Mouse (Mus musculus) cerebellum, adult 9-11 months (tissue): ENCODE results near the gene Fam208b.
"Not testable (repeated sequence)": the region's sequence is repeated elsewhere in the genome, so short reads cannot be mapped to it uniquely, and the experiment has no call there.

Source experiments
- DNase-seq: peaks from one replicate; pipeline ENCODE4 v3.0.0; 2022

Gene Fam208b

GRCm38 (mm10) chr13:3563130-3563529 is 47.8 kb downstream of the Fam208b start:
- DNase-seq: no peak

- DNase-seq: no peak
Observed at GRCm38 (mm10) chr13:3547856-3548255, 63.1 kb downstream of the Fam208b start.

- DNase-seq: peak; percentile 49
Observed at GRCm38 (mm10) chr13:3547410-3547809, 63.5 kb downstream of the Fam208b start.

GRCm38 (mm10) chr13:3544925-3545324 is 66.0 kb downstream of the Fam208b start:
- no peak for DNase-seq

GRCm38 (mm10) chr13:3544077-3544874 is 66.6 kb downstream of the Fam208b start:
- DNase-seq: peak; percentile 53

- no peak for DNase-seq
Observed at GRCm38 (mm10) chr13:3541159-3541782, 69.6 kb downstream of the Fam208b start.

GRCm38 (mm10) chr13:3540166-3540565 is 70.7 kb downstream of the Fam208b start:
- DNase-seq: no peak

GRCm38 (mm10) chr13:3538969-3539562 is 71.8 kb downstream of the Fam208b start:
- DNase-seq: no peak

GRCm38 (mm10) chr13:3538223-3538968 is 72.5 kb downstream of the Fam208b start:
- peak; percentile 84 for DNase-seq

- DNase-seq: peak; percentile 95
Observed at GRCm38 (mm10) chr13:3537594-3538222, 73.2 kb downstream of the Fam208b start, which contains the start of gene Gdi2. Gene Gdi2, plus strand, starts transcription at chr13:3538063.

GRCm38 (mm10) chr13:3534146-3534545 is 76.8 kb downstream of the Fam208b start:
- no peak for DNase-seq

- DNase-seq: no peak
Observed at GRCm38 (mm10) chr13:3532451-3532850, 78.5 kb downstream of the Fam208b start.

GRCm38 (mm10) chr13:3531692-3532320 is 79.1 kb downstream of the Fam208b start:
- DNase-seq: no peak

GRCm38 (mm10) chr13:3531176-3531575 is 79.7 kb downstream of the Fam208b start:
- not testable (repeated sequence) for DNase-seq

GRCm38 (mm10) chr13:3530451-3530850 is 80.5 kb downstream of the Fam208b start:
- no peak for DNase-seq

GRCm38 (mm10) chr13:3526328-3526727 is 84.6 kb downstream of the Fam208b start:
- DNase-seq: no peak

- no peak for DNase-seq
Observed at GRCm38 (mm10) chr13:3525611-3526051, 85.3 kb downstream of the Fam208b start.

GRCm38 (mm10) chr13:3523946-3524345 is 87.0 kb downstream of the Fam208b start:
- DNase-seq: no peak

- DNase-seq: no peak
Observed at GRCm38 (mm10) chr13:3523459-3523858, 87.4 kb downstream of the Fam208b start.

- not testable (repeated sequence) for DNase-seq
Observed at GRCm38 (mm10) chr13:3519994-3520393, 90.9 kb downstream of the Fam208b start.

GRCm38 (mm10) chr13:3519357-3519756 is 91.6 kb downstream of the Fam208b start:
- not testable (repeated sequence) for DNase-seq
